Mouse (Mus musculus) CH12.LX (cell line): Measurements from ENCODE around the gene Klhl18.

Experiments
- CTCF ChIP-seq, 2 experiments: IDR thresholded peaks in 1 of 2; conservative IDR thresholded peaks in 1 of 2; 2 replicates each; pipeline ENCODE4 v1.5.1; 2011 to 2012; ENCODE audit warnings: low read depth in 2 of 2, low read length in 2 of 2, improper control_type of control experiment in 1 of 2, inconsistent platforms in 1 of 2, mild to moderate bottlenecking in 1 of 2, moderate library complexity in 1 of 2
- EP300 ChIP-seq: IDR thresholded peaks from 2 replicates; pipeline ENCODE4 v1.6.1; 2011; ENCODE audit warnings: low read length, improper control_type of control experiment
- MAX ChIP-seq: IDR thresholded peaks from 2 replicates; pipeline ENCODE4 v1.6.1; 2011; ENCODE audit warnings: low read length, improper control_type of control experiment
- POLR2A ChIP-seq: IDR thresholded peaks from 2 replicates; pipeline ENCODE4 v1.6.1; 2011; ENCODE audit warnings: low read depth, mild to moderate bottlenecking, improper control_type of control experiment, low read length
- RCOR1 ChIP-seq: conservative IDR thresholded peaks from 2 replicates; pipeline ENCODE4 v1.6.1; 2012; ENCODE audit warnings: low read depth, mild to moderate bottlenecking, inconsistent platforms, low read length, improper control_type of control experiment
- UBTF ChIP-seq: IDR thresholded peaks from 2 replicates; pipeline ENCODE4 v1.6.1; 2012; ENCODE audit warnings: low read depth, mild to moderate bottlenecking, inconsistent platforms, low read length, improper control_type of control experiment, moderate library complexity

- TF ChIP-seq RCOR1 (no peak), EP300 (no peak), POLR2A (no peak), MAX (no peak), CTCF (conservative IDR thresholded peaks at IDR 0.05 in 1 of 2, IDR thresholded peaks at IDR 0.05 in 1 of 2; ENCODE audit: low read depth in 2 of 2, low read length in 2 of 2) (no peak), UBTF (no peak)
These were observed 35.9 kb downstream of the Klhl18 start for GRCm38 (mm10) chr9:110440559-110440958.
